Mouse (Mus musculus) neural tube, embryonic 13.5 days (tissue): ENCODE data around the gene Fbxo30. TPM values are rescaled to one million over a fixed set of nuclear protein-coding genes. Genes with fewer than 3 reads are reported as not detected.

Source experiments
- ATAC-seq: fragments of 200-750 bp; cut with Nextera tagmentation; 2 replicates; pipeline ENCODE4 v1.8.0; 2017; ENCODE audit warnings: low read depth, mild to moderate bottlenecking, moderate TSS enrichment, moderate library complexity
- H3K27ac ChIP-seq: fragments of 300-500 bp; sonication (generic); replicated peaks from 2 replicates; pipeline ENCODE4 v1.5.1; 2015; ENCODE audit warnings: moderate library complexity, mild to moderate bottlenecking, inconsistent platforms
- H3K27me3 ChIP-seq: fragments of 300-500 bp; sonication (generic); 2 replicates; pipeline ENCODE4 v1.6.1; 2015; ENCODE audit warnings: mild to moderate bottlenecking, inconsistent platforms
- H3K36me3 ChIP-seq: fragments of 300-500 bp; sonication (generic); 2 replicates; pipeline ENCODE4 v1.6.1; 2015; ENCODE audit warnings: mild to moderate bottlenecking, inconsistent platforms
- H3K4me1 ChIP-seq: fragments of 300-500 bp; sonication (generic); replicated peaks from 2 replicates; pipeline ENCODE4 v1.6.1; 2015; ENCODE audit warnings: inconsistent platforms
- H3K4me2 ChIP-seq: fragments of 300-500 bp; sonication (generic); 2 replicates; pipeline ENCODE4 v1.6.1; 2015; ENCODE audit warnings: inconsistent platforms, mild to moderate bottlenecking, moderate library complexity
- H3K4me3 ChIP-seq: fragments of 300-500 bp; sonication (generic); 2 replicates; pipeline ENCODE4 v1.5.1; 2015; ENCODE audit warnings: mild to moderate bottlenecking, inconsistent platforms
- H3K9ac ChIP-seq: fragments of 300-500 bp; sonication (generic); 2 replicates; pipeline ENCODE4 v1.6.1; 2015; ENCODE audit warnings: moderate library complexity, mild to moderate bottlenecking, inconsistent platforms
- H3K9me3 ChIP-seq: fragments of 300-500 bp; sonication (generic); 2 replicates; pipeline ENCODE4 v1.6.1; 2016; ENCODE audit warnings: inconsistent platforms
- WGBS: fragments of 180-500 bp; shearing (Covaris S2); methylation state at CpG from one replicate; pipeline ENCODE4 v1.1.7; 2015; 5-methylcytosine and 5-hydroxymethylcytosine counted together
- polyA plus RNA-seq: library from polyadenylated mRNA; unstranded; fragments of >200 nt; fragmentation: Nextera tagmentation; extraction: Ambion mirVana; gene quantifications from 2 replicates; pipeline ENCODE4 v1.2.1, GENCODE M21; 2015

Fbxo30 gene
- polyA plus RNA-seq, 1 experiment from 2014 or later, result 21.2 TPM

- Histone ChIP-seq H3K27me3 (no peaks in the 10 kb centered on the region), H3K9me3 (no peaks in the 10 kb centered on the region), H3K9ac (peak within 1 kb of the TSS; percentile 95), H3K27ac (peak within 1 kb of the TSS; percentile 98), H3K4me3 (peak within 1 kb of the TSS; percentile 65), H3K4me1 (peaks cover 6% of the 10 kb centered on the region; the same call in 1 of the 2 replicates), H3K36me3 (no peaks in the 10 kb centered on the region), H3K4me2 (peak within 1 kb of the TSS; percentile 62)
- peak; percentile 99 for ATAC-seq
- WGBS, result under 1% methylated on average over 93 of the region's 106 CpGs
These were observed 62.3 kb downstream of the Fbxo30 start, which contains the start of gene Epm2a for GRCm38 (mm10) chr10:11343205-11344141. TSS of gene Epm2a (plus strand) at chr10:11343404.

DNA sequence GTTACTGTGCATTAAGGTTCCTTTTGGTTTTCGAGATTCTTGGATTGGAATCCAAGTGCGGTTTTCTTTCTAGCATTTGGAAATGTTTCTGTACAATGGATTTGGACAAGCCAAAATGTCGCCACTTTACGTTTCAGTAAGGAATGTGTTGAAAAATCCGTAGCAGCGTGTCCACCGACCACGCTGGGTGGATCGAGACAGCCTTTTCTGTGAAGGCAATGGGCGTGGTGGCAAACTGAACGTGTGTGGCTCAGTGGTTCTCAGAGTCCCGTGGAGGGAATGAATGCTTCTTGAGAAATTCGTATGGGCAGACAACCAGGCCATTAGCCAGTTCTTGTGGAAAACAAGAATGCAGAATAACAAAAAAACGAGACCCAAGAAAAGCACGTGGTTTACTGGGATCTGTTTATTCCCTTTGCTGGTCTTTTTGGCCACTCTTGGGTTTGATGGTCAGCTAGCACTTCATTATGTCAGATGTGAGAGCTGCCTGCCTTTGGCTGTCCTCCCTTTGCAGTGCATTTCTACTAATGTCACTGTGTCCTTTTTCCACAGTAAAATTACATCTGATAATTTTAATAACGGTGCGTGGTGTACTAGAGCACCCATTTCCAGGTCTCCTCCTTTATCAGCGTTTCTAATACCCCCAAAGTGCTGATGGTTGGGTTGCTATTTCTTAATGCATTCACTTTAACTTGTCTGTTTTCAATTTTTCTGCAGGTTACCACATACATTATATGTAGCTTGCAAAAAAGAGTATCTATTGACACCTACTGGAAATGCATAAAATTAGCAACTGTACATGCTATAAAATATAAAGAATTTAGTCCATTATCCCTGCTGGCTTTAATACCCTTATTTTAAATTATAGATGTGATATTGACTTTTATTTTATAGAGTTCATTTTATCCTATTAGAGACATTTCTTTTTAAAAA lies 63.7 kb downstream of the Fbxo30 start:
- Histone ChIP-seq H3K4me2 (peak overlapping the region; percentile 62; the same call in 1 of the 2 replicates), H3K4me3 (no peak overlapping the region), H3K4me1 (peaks cover 6% of the 10 kb centered on the region; the same call in 1 of the 2 replicates), H3K9ac (no peak overlapping the region), H3K9me3 (no peaks in the 10 kb centered on the region), H3K27me3 (no peaks in the 10 kb centered on the region), H3K36me3 (no peaks in the 10 kb centered on the region), H3K27ac (no peak overlapping the region)
- WGBS, result 82% methylated on average over 18 of the region's 18 CpGs
- no peak for ATAC-seq

Other genes with a start within 250 kb of the Fbxo30 start
- gene Grm1, start 199.0 kb upstream of the Fbxo30 start, polyA plus RNA-seq, result 1.7 TPM in 2 replicates
- 20.1 and 22.1 TPM in 2 replicates for gene Shprh, start 131.9 kb upstream of the Fbxo30 start, polyA plus RNA-seq
- 0.39 and 0.74 TPM in 2 replicates for gene Epm2a, start 62.1 kb downstream of the Fbxo30 start, polyA plus RNA-seq